Mouse (Mus musculus) c-Kit-positive CD71-positive TER-119-negative erythroid progenitor cells, embryonic 14.5 days (primary cell): ENCODE measurements around the gene Fuk.
"Not testable (repeated sequence)": the region's sequence is repeated elsewhere in the genome, so short reads cannot be mapped to it uniquely, and the experiment has no call there.

Experiments
- DNase-seq: peaks from one replicate; pipeline ENCODE4 v3.0.0-alpha.2; 2013; ENCODE audit warnings: low read depth

The Fuk gene

GRCm38 (mm10) chr8:110881741-110882310, 20.5 kb downstream of the Fuk start:
- no peak for DNase-seq

GRCm38 (mm10) chr8:110877862-110878261, 24.4 kb downstream of the Fuk start:
- DNase-seq, result peak; percentile 55

GRCm38 (mm10) chr8:110870501-110870900, 31.8 kb downstream of the Fuk start:
- no peak for DNase-seq

GRCm38 (mm10) chr8:110861347-110862025, 40.8 kb downstream of the Fuk start:
- DNase-seq, result not testable (repeated sequence)

GRCm38 (mm10) chr8:110859651-110860501, 42.4 kb downstream of the Fuk start:
- DNase-seq, result peak; percentile 43

GRCm38 (mm10) chr8:110856760-110857461, 45.4 kb downstream of the Fuk start:
- no peak for DNase-seq

GRCm38 (mm10) chr8:110856073-110856472, 46.2 kb downstream of the Fuk start:
- DNase-seq, result not testable (repeated sequence)

- no peak for DNase-seq
These were observed 51.1 kb downstream of the Fuk start for GRCm38 (mm10) chr8:110851186-110851585.

GRCm38 (mm10) chr8:110847645-110848495, 54.4 kb downstream of the Fuk start:
- no peak for DNase-seq

GRCm38 (mm10) chr8:110847171-110847549, 55.1 kb downstream of the Fuk start:
- DNase-seq, result peak; percentile 30

- peak; percentile 84 for DNase-seq
These were observed 55.7 kb downstream of the Fuk start, which contains the start of the genes Cog4 and Sf3b3 for GRCm38 (mm10) chr8:110846405-110847170. Gene Cog4, plus strand, starts transcription at chr8:110846600. Gene Sf3b3, minus strand, starts transcription at chr8:110846787.

- DNase-seq, result peak; percentile 27
These were observed 56.4 kb downstream of the Fuk start for GRCm38 (mm10) chr8:110845821-110846404.

- no peak for DNase-seq
These were observed 57.3 kb downstream of the Fuk start for GRCm38 (mm10) chr8:110844941-110845340.

- DNase-seq, result no peak
These were observed 59.1 kb downstream of the Fuk start for GRCm38 (mm10) chr8:110843207-110843606.

GRCm38 (mm10) chr8:110842012-110842574, 60.2 kb downstream of the Fuk start:
- no peak for DNase-seq
